8 mouse cellular contexts compared by ENCODE assay signal in genomic region chr14:40948522-40948921, GRCm38 (mm10). TPM values are rescaled to one million over a fixed set of nuclear protein-coding genes. Genes with fewer than 3 reads are reported as not detected.
DNase-seq lines count a peak whose midpoint lies in the region; ATAC-seq and TF ChIP-seq lines count a peak whose summit lies in the region.

No protein-coding gene starts in this region.

- ATAC-seq in heart, embryonic 13.5 days (ENCODE audit: extremely low read depth, insufficient number of reproducible peaks, low FRiP score, low TSS enrichment), result no peak
- no peak for ATAC-seq in midbrain, embryonic 13.5 days
- no peak for ATAC-seq in midbrain, embryonic 16.5 days

- peak overlapping the region; percentile 63 for H3K27ac ChIP-seq in heart, embryonic 13.5 days (replicated peaks)
- 0 out of 2 replicates have a peak overlapping the region, but pooled peaks have one; percentile 46 for H3K27ac ChIP-seq in midbrain, embryonic 13.5 days
- H3K27ac ChIP-seq in midbrain, embryonic 16.5 days (ENCODE audit: low read length), result no peak overlapping the region; the same call in 1 of the 2 replicates
- H3K27ac ChIP-seq in embryonic fibroblast, embryonic 13.5 days (ENCODE audit: insufficient read depth, low read length), result peak overlapping the region; percentile 10; the same call in 1 of the 2 replicates
- H3K27ac ChIP-seq in small intestine, adult 2 months (ENCODE audit: insufficient read depth, low read depth, low read length), result peak overlapping the region; percentile 68

- no peak for DNase-seq in heart, postnatal 4 days
- no peak for DNase-seq in yolk sac, embryonic 10.5 days (ENCODE audit: low spot score)
- DNase-seq in layer of hippocampus, adult 8-10 months (ENCODE audit: low spot score in 2 of 2), result no peak

- peaks cover 57% of the 10 kb centered on the region for H3K4me1 ChIP-seq in heart, embryonic 13.5 days
- peaks cover 42% of the 10 kb centered on the region for H3K4me1 ChIP-seq in midbrain, embryonic 13.5 days (replicated peaks)
- peaks cover 22% of the 10 kb centered on the region for H3K4me1 ChIP-seq in midbrain, embryonic 16.5 days (ENCODE audit: control insufficient read depth, insufficient read depth, low read length)
- peaks cover 13% of the 10 kb centered on the region for H3K4me1 ChIP-seq in embryonic fibroblast, embryonic 13.5 days (ENCODE audit: control insufficient read depth, insufficient read depth, low read length)
- H3K4me1 ChIP-seq in small intestine, adult 2 months (ENCODE audit: control insufficient read depth, insufficient read depth, insufficient read length, low read length), result peaks cover 33% of the 10 kb centered on the region

- H3K4me3 ChIP-seq in heart, embryonic 13.5 days, result no peak overlapping the region
- H3K4me3 ChIP-seq in midbrain, embryonic 13.5 days (replicated peaks), result no peak overlapping the region
- H3K4me3 ChIP-seq in midbrain, embryonic 16.5 days (ENCODE audit: low read depth, low read length), result no peak overlapping the region
- H3K4me3 ChIP-seq in embryonic fibroblast, embryonic 13.5 days (ENCODE audit: insufficient read depth, low read length), result no peak overlapping the region
- no peak overlapping the region for H3K4me3 ChIP-seq in small intestine, adult 2 months (ENCODE audit: low read depth, low read length)

- H3K36me3 ChIP-seq in heart, embryonic 13.5 days, result peaks cover 18% of the 10 kb centered on the region
- H3K36me3 ChIP-seq in midbrain, embryonic 13.5 days, result peaks cover 18% of the 10 kb centered on the region
- no peaks in the 10 kb centered on the region for H3K36me3 ChIP-seq in midbrain, embryonic 16.5 days (ENCODE audit: control insufficient read depth, insufficient read depth, low read length)
- H3K36me3 ChIP-seq in small intestine, adult 2 months (ENCODE audit: control insufficient read depth, insufficient read depth, low read length), result 0 out of 2 replicates have a peak, but pooled peaks cover 1% of the 10 kb centered on the region

- H3K9ac ChIP-seq in heart, embryonic 13.5 days, result no peak overlapping the region
- H3K9ac ChIP-seq in midbrain, embryonic 13.5 days (replicated peaks), result no peak overlapping the region
- no peak overlapping the region for H3K9ac ChIP-seq in midbrain, embryonic 16.5 days (ENCODE audit: low read depth, low read length)

- peak overlapping the region; percentile 42; the same call in 1 of the 2 replicates for H3K4me2 ChIP-seq in heart, embryonic 13.5 days
- H3K4me2 ChIP-seq in midbrain, embryonic 13.5 days (replicated peaks), result no peak overlapping the region
- no peak overlapping the region for H3K4me2 ChIP-seq in midbrain, embryonic 16.5 days (ENCODE audit: low read length)

- no peak for TF ChIP-seq POLR2A in embryonic fibroblast, embryonic 13.5 days (IDR thresholded peaks at IDR 0.05; ENCODE audit: low read depth, low read length)
- TF ChIP-seq POLR2A in small intestine, adult 2 months (IDR thresholded peaks at IDR 0.05; ENCODE audit: low read depth, low read length), result no peak

- no peak for TF ChIP-seq CTCF in embryonic fibroblast, embryonic 13.5 days (IDR thresholded peaks at IDR 0.05; ENCODE audit: borderline replicate concordance, insufficient read depth, low read length)
- no peak for TF ChIP-seq CTCF in small intestine, adult 2 months (IDR thresholded peaks at IDR 0.05; ENCODE audit: extremely low read depth, insufficient read length, insufficient replicate concordance, low read depth, low read length)

- H3K9me3 ChIP-seq in heart, embryonic 13.5 days, result no peaks in the 10 kb centered on the region
- H3K9me3 ChIP-seq in midbrain, embryonic 13.5 days, result no peaks in the 10 kb centered on the region
- H3K9me3 ChIP-seq in midbrain, embryonic 16.5 days (replicated peaks; ENCODE audit: control insufficient read depth, low read length, poor library complexity, severe bottlenecking), result no peaks in the 10 kb centered on the region

- WGBS in heart, embryonic 13.5 days, result 88% methylated on average over 5 of the region's 5 CpGs
- WGBS in midbrain, embryonic 13.5 days, result 95% methylated on average over 5 of the region's 5 CpGs
- WGBS in midbrain, embryonic 16.5 days, result 94% methylated on average over 5 of the region's 5 CpGs
- 80% methylated on average over 5 of the region's 5 CpGs for WGBS in small intestine, adult 2 months

- H3K27me3 ChIP-seq in heart, embryonic 13.5 days (replicated peaks), result no peaks in the 10 kb centered on the region
- no peaks in the 10 kb centered on the region for H3K27me3 ChIP-seq in midbrain, embryonic 13.5 days
- no peaks in the 10 kb centered on the region for H3K27me3 ChIP-seq in midbrain, embryonic 16.5 days (ENCODE audit: control insufficient read depth, insufficient read depth, low read depth, low read length)
- H3K27me3 ChIP-seq in small intestine, adult 2 months (ENCODE audit: control insufficient read depth, insufficient read depth, low read length), result no peaks in the 10 kb centered on the region

RNA-seq across cellular contexts. Expression of gene Tspan14, which starts 18.1 kb away (rescaled TPM):
- 40.8 and 42.0 TPM in 2 replicates for polyA plus RNA-seq in heart, embryonic 13.5 days (2015; fragmentation: Nextera tagmentation; extraction: Ambion mirVana)
- 10 to 100 TPM; 25.9 to 28.6 TPM for total RNA-seq in heart, postnatal 4 days (2021)
- 79.7 and 80.4 TPM in 2 replicates for polyA plus RNA-seq in midbrain, embryonic 13.5 days (2015; fragmentation: Nextera tagmentation; extraction: Ambion mirVana)
- polyA plus RNA-seq in midbrain, embryonic 16.5 days (2015; fragmentation: Nextera tagmentation; extraction: Ambion mirVana), result 61.7 and 66.1 TPM in 2 replicates
- polyA plus RNA-seq in embryonic fibroblast, embryonic 13.5 days (2011; ENCODE audit: insufficient read length, low read depth, missing spikeins), result 17.7 and 22.0 TPM in 2 replicates
- 18.4 and 38.2 TPM in 2 replicates for polyA plus RNA-seq in small intestine, adult 2 months (2012; rRNA removed)
- 10 to 100 TPM; 33.0 to 45.1 (median 38.3) TPM for total RNA-seq in layer of hippocampus, adult 8-10 months (2022)

RNA-seq across cellular contexts. Expression of gene Sh2d4b, which starts 55.5 kb away (rescaled TPM):
- 0.48 and 0.67 TPM in 2 replicates for polyA plus RNA-seq in heart, embryonic 13.5 days (2015; fragmentation: Nextera tagmentation; extraction: Ambion mirVana)
- total RNA-seq in heart, postnatal 4 days (2021), result 1 to 10 TPM; 1.5 to 1.6 TPM
- 1.2 and 1.4 TPM in 2 replicates for polyA plus RNA-seq in midbrain, embryonic 13.5 days (2015; fragmentation: Nextera tagmentation; extraction: Ambion mirVana)
- polyA plus RNA-seq in midbrain, embryonic 16.5 days (2015; fragmentation: Nextera tagmentation; extraction: Ambion mirVana), result 0.99 and 1.6 TPM in 2 replicates
- 0.26 TPM in 1 of 2 replicates, not detected in the other for polyA plus RNA-seq in embryonic fibroblast, embryonic 13.5 days (2011; ENCODE audit: insufficient read length, low read depth, missing spikeins)
- polyA plus RNA-seq in small intestine, adult 2 months (2012; rRNA removed), result 0.09 and 0.13 TPM in 2 replicates
- 1 to 10 TPM; 1.7 to 2.6 (median 2.4) TPM for total RNA-seq in layer of hippocampus, adult 8-10 months (2022)
